Mouse (Mus musculus): Measurements from ENCODE around the gene Mrap. TPM values are rescaled to one million over a fixed set of nuclear protein-coding genes. Genes with fewer than 3 reads are reported as not detected.
A peak's percentile ranks its signal among the peaks of the same experiment; 100 is the strongest.

Gene Mrap
- polyA plus RNA-seq, 1 experiment from 2014 or later, result 0.17 TPM

DNA sequence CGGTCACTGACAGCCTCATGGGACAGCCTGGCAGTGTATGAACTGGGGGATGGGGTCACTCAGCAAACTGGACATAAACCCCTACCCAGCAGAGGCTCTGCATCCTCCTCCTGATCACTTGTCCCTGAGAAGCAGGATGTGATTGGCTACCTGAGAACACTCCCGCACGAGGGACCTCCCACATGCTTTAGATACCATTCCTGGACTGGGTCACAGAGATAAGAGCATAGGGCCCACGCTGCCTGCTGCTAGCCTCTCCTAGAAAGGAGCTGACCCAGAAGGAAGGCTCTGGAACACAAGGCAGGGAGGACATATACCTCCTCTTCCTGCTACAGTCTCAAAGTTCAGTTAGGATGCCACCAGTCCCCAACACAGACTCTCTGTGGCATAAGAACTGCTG is 22.5 kb downstream of the Mrap start:
- H3K9me3 ChIP-seq, result no peaks in the 10 kb centered on the region
- no peaks in the 10 kb centered on the region for H3K4me1 ChIP-seq
- H3K4me3 ChIP-seq, result no peak overlapping the region
- H3K36me3 ChIP-seq, result peaks cover 75% of the 10 kb centered on the region
- WGBS, result 69% methylated on average over 4 of the region's 4 CpGs
- H3K27ac ChIP-seq, result no peak overlapping the region
- H3K9ac ChIP-seq, result no peak overlapping the region
- no peaks in the 10 kb centered on the region for H3K27me3 ChIP-seq
- H3K4me2 ChIP-seq (replicated peaks), result no peak overlapping the region
- ATAC-seq (ENCODE audit: insufficient number of reproducible peaks, insufficient read depth, low FRiP score, low TSS enrichment), result no peak

DNA sequence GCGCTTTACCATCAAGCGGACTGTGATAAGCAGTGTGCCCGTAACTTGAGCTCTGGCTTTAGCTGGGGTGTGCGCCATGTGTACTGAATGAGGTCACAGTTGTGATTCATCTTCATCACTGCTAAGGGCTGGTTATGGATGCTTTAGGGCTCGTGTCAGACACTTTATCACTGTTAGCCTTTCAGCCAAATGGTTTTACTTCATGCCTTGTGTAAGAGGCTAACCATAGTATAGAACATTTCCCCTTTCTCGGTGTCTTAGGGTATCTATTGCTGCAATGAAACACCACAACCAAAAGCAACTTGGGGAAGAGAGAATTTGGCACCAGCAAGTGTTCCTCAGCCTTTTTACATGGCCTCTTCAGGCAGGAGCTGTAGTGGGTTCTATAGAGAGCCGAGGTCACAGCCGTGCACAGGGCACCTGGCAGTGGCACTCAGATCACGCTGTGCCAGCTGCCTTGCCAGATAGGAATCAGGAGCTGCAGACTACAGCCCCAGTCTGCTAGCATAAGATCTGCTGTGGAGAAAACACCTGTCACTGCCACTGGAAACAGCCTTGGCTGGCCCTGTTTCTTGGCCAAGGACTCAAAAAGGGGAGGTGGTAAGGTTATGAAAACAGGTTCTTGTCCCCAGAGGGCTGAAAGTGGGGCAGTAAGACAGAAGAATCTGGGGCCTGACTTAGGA is 27.3 kb downstream of the Mrap start:
- Histone ChIP-seq H3K9me3 (no peaks in the 10 kb centered on the region), H3K4me1 (no peaks in the 10 kb centered on the region), H3K9ac (no peak overlapping the region), H3K27ac (no peak overlapping the region), H3K4me2 (replicated peaks) (no peak overlapping the region), H3K36me3 (peaks cover 79% of the 10 kb centered on the region), H3K4me3 (no peak overlapping the region), H3K27me3 (no peaks in the 10 kb centered on the region)
- no peak for ATAC-seq (ENCODE audit: insufficient number of reproducible peaks, insufficient read depth, low FRiP score, low TSS enrichment)
- 88% methylated on average over 9 of the region's 9 CpGs for WGBS

DNA sequence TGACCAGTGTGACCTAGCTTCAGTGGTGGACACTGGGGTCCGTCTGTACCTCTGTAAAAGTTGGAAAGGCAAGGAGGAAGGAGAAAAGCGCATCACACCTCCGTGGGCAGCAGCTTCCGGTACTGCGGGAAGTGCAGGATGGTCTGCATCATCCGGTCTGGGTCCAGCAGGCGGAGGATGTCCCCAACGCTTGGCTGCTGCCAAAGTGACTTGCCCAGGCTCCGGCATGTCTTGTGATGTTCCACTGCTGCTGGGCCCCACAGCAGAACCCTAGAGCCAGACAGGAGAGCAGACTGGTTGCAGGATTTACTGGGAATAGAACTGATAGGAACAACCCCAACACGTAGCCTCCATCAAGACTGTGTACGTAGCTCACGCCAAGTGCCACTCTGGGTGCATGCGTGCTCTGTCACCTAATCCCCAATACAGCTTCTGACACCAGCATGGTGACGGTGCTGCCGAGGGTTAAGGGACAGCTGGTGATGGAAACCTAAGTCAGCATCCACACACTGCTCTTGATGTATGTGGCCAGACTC is 29.0 kb downstream of the Mrap start:
- ATAC-seq (ENCODE audit: insufficient number of reproducible peaks, insufficient read depth, low FRiP score, low TSS enrichment), result no peak
- Histone ChIP-seq H3K27ac (no peak overlapping the region), H3K4me2 (replicated peaks) (no peak overlapping the region), H3K9me3 (no peaks in the 10 kb centered on the region), H3K4me3 (no peak overlapping the region), H3K27me3 (no peaks in the 10 kb centered on the region), H3K9ac (no peak overlapping the region), H3K36me3 (peaks cover 74% of the 10 kb centered on the region), H3K4me1 (no peaks in the 10 kb centered on the region)
- 96% methylated on average over 15 of the region's 15 CpGs for WGBS

DNA sequence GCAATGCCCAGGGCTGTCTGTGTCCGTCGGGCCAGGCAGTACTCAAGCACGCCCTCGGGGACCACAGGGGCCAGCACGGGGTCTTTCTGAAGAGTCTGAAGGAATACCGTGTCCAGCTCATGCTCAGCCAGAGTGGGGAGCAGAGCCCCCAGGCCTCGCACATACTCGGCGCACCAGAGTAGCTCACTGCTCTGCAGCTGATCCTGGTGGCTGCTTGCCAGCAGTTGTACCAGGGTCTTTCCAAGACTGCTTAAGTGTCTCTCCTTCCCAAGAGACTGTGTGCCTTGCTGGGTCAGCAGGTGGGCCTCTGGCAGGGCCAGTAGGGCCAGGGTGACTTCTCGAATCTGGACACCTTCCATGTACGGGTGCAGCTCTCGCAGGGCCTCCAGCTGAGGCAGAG is 36.2 kb downstream of the Mrap start:
- no peak overlapping the region for H3K4me3 ChIP-seq
- H3K36me3 ChIP-seq, result peaks cover 74% of the 10 kb centered on the region
- H3K27me3 ChIP-seq, result no peaks in the 10 kb centered on the region
- H3K27ac ChIP-seq, result no peak overlapping the region
- H3K9me3 ChIP-seq, result no peaks in the 10 kb centered on the region
- no peak overlapping the region for H3K4me2 ChIP-seq (replicated peaks)
- 87% methylated on average over 12 of the region's 12 CpGs for WGBS
- H3K9ac ChIP-seq, result no peak overlapping the region
- ATAC-seq (ENCODE audit: insufficient number of reproducible peaks, insufficient read depth, low FRiP score, low TSS enrichment), result no peak
- no peaks in the 10 kb centered on the region for H3K4me1 ChIP-seq

DNA sequence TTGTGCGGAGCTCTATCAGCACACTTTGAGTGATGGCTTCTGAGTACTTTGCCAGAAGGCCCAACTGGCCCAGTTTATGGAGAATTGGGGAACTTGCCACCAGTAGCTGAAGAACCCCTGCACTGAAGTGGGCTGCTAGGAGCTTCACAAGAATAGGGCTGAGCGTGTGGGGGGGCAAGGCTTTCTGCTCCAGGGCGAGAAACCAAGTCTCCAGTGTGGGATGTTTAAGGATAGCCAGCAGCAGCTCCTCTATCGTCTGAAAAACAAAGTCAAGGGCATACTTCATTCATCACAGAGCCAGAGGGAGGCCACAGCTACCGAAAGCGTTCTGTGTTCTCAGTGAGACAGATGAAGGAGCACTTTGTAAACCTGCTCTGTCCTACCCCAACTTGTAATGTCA is 36.6 kb downstream of the Mrap start:
- Histone ChIP-seq H3K4me2 (replicated peaks) (no peak overlapping the region), H3K27ac (no peak overlapping the region), H3K27me3 (no peaks in the 10 kb centered on the region), H3K4me3 (no peak overlapping the region), H3K9me3 (no peaks in the 10 kb centered on the region), H3K4me1 (no peaks in the 10 kb centered on the region), H3K36me3 (peaks cover 74% of the 10 kb centered on the region), H3K9ac (no peak overlapping the region)
- 92% methylated on average over 6 of the region's 6 CpGs for WGBS
- no peak for ATAC-seq (ENCODE audit: insufficient number of reproducible peaks, insufficient read depth, low FRiP score, low TSS enrichment)

DNA sequence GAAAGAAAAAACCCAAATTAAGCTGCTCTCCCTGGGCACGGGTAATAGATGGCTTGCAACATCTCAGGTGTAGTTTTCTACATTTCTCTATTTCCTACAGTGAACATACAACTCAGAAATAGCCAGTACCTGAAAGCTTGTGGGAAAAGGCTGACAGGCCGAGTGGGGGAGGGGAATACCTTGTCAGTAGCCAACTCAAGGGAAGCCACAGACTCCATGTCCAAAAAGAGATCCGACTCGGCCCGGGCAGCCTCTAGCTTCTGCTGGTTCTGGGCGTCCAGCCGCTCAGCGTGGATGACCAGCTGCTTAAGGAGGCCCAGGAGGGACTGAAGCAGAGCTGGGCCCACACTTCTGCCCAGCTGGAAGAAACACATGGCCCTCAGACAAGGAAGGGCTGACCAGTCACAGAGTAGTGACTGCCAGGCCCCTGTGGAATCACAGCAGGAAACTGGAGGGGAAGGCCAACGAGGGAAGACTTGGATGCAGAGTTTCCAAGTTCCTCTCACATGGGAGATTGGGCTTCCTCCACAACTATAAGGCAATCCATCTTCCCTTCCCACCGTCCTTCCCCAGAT is 38.0 kb downstream of the Mrap start:
- H3K4me3 ChIP-seq, result no peak overlapping the region
- H3K4me1 ChIP-seq, result no peaks in the 10 kb centered on the region
- ATAC-seq (ENCODE audit: insufficient number of reproducible peaks, insufficient read depth, low FRiP score, low TSS enrichment), result no peak
- peaks cover 83% of the 10 kb centered on the region for H3K36me3 ChIP-seq
- H3K9ac ChIP-seq, result no peak overlapping the region
- H3K27me3 ChIP-seq, result no peaks in the 10 kb centered on the region
- no peak overlapping the region for H3K27ac ChIP-seq
- no peaks in the 10 kb centered on the region for H3K9me3 ChIP-seq
- 79% methylated on average over 10 of the region's 10 CpGs for WGBS
- no peak overlapping the region for H3K4me2 ChIP-seq (replicated peaks)

DNA sequence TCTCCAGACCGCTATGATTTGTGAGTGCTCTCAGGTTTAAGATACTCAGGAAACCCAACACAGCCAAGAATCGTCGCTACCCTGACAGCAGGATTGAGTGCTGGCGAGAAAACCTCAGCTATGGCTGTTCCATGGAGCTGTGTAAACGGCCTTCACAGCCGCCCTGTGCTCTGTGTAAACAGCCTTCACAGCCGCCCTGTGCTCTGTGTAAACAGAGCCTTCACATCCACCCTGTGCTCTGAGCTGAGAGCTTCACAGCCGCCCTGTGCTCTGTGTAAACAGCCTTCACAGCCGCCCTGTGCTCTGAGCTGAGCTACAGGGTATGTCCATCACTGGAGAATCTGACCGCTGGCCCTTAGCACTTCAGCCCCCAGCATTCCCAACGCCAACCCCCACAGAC is 41.8 kb downstream of the Mrap start:
- H3K36me3 ChIP-seq, result peaks cover 80% of the 10 kb centered on the region
- H3K4me1 ChIP-seq, result no peaks in the 10 kb centered on the region
- 67% methylated on average over 11 of the region's 11 CpGs for WGBS
- ATAC-seq (ENCODE audit: insufficient number of reproducible peaks, insufficient read depth, low FRiP score, low TSS enrichment), result no peak
- no peaks in the 10 kb centered on the region for H3K9me3 ChIP-seq
- H3K9ac ChIP-seq, result no peak overlapping the region
- no peak overlapping the region for H3K4me2 ChIP-seq (replicated peaks)
- H3K27me3 ChIP-seq, result no peaks in the 10 kb centered on the region
- no peak overlapping the region for H3K4me3 ChIP-seq
- H3K27ac ChIP-seq, result 0 out of 2 replicates have a peak overlapping the region, but pooled peaks have one; percentile 25

DNA sequence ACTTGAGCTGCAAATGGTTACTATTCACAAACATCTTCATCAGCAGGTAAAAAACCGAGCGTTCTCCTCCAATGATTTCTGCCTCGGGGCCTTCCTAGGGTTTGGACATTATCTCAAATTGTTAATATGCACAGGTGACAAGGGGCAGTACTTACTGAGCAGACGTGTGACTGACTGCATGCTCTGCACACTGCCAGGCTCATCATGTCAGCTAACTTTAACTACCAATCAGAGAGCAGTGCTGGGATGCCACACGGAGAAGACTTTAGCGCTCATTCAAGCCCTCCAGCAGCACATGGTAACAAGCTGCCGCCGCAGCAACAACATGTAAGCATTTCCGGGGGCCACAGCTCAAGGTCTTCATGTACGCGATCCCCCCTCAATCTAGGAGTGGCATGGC is 45.3 kb downstream of the Mrap start:
- Histone ChIP-seq H3K9ac (no peak overlapping the region), H3K36me3 (peaks cover 94% of the 10 kb centered on the region), H3K9me3 (no peaks in the 10 kb centered on the region), H3K27ac (no peak overlapping the region), H3K4me3 (no peak overlapping the region), H3K27me3 (no peaks in the 10 kb centered on the region), H3K4me2 (replicated peaks) (no peak overlapping the region), H3K4me1 (no peaks in the 10 kb centered on the region)
- 85% methylated on average over 11 of the region's 11 CpGs for WGBS
- ATAC-seq (ENCODE audit: insufficient number of reproducible peaks, insufficient read depth, low FRiP score, low TSS enrichment), result no peak

DNA sequence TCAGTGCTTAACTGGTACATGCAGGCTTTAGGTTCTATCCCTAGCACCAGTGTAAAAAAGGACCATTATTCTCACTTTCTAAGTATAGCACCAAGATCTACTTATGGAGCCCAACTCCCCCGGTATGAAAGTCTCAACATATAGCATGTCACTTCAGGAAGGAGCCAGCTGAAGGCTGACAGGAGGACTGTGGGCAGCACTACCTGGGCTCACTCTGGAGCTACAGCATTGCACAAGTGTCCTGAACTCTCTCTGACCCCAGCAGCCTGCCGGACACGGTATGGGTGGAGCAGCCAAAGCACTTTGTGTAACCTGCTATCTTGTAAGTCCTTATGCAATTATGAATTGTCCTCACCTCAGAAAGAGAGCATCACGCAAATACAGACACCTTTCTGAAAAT is 47.2 kb downstream of the Mrap start:
- Histone ChIP-seq H3K4me1 (no peaks in the 10 kb centered on the region), H3K27me3 (no peaks in the 10 kb centered on the region), H3K9ac (no peak overlapping the region), H3K36me3 (peaks cover 94% of the 10 kb centered on the region), H3K27ac (no peak overlapping the region), H3K9me3 (no peaks in the 10 kb centered on the region), H3K4me2 (replicated peaks) (no peak overlapping the region), H3K4me3 (no peak overlapping the region)
- no peak for ATAC-seq (ENCODE audit: insufficient number of reproducible peaks, insufficient read depth, low FRiP score, low TSS enrichment)
- WGBS, result 86% methylated on average over 4 of the region's 4 CpGs

DNA sequence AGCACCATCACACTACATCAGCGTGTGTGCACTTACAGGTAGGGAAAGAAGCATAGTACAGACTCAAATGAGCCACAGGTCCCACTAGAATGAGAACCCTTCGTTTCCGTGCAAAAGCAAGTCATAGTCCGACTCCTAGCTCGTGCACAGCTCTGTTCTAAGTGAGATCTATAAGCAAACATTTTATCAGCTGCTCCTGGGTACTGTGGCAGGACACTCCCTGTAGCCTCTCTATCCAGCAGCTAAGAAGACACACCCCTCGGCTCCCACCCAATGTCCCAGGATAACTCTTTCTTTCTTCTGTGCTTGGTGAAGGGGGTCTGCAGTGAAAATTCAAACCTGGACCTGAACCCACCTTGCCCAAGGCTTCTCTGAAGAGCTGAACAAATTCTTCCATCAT is 50.6 kb downstream of the Mrap start:
- H3K36me3 ChIP-seq, result peaks cover 96% of the 10 kb centered on the region

DNA sequence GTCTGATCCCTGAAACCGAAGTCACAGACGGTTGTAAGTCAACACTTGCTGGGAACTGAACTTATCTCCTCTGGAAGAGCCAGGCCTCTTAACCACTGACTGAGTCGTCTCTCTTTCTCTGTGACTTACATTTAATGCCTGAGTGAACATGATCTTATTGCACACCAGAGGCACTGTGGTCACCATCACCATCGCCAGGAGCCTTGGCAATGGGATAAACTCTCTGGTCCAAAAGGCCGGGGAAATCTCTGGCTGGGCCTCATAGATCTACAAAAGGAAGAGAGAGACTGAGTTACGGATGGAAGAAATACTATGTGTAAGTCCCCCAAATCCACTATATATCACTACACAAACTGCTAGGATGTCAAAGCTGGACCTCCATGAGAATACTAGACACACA is 52.9 kb downstream of the Mrap start:
- H3K4me1 ChIP-seq, result no peaks in the 10 kb centered on the region
- no peak overlapping the region for H3K27ac ChIP-seq
- no peak overlapping the region for H3K4me2 ChIP-seq (replicated peaks)
- H3K9ac ChIP-seq, result no peak overlapping the region
- H3K36me3 ChIP-seq, result peaks cover 88% of the 10 kb centered on the region
- H3K4me3 ChIP-seq, result no peak overlapping the region
- WGBS, result 93% methylated on average over 6 of the region's 6 CpGs
- H3K9me3 ChIP-seq, result no peaks in the 10 kb centered on the region
- H3K27me3 ChIP-seq, result no peaks in the 10 kb centered on the region
- ATAC-seq (ENCODE audit: insufficient number of reproducible peaks, insufficient read depth, low FRiP score, low TSS enrichment), result no peak

More for the DNA sequence above, 50.6 kb downstream of the Mrap start:
- Histone ChIP-seq H3K4me2 (replicated peaks) (no peak overlapping the region), H3K4me1 (no peaks in the 10 kb centered on the region), H3K4me3 (no peak overlapping the region), H3K9ac (no peak overlapping the region), H3K27me3 (no peaks in the 10 kb centered on the region), H3K27ac (no peak overlapping the region), H3K9me3 (no peaks in the 10 kb centered on the region)
- ATAC-seq (ENCODE audit: insufficient number of reproducible peaks, insufficient read depth, low FRiP score, low TSS enrichment), result no peak
- WGBS, result 91% methylated on average over 6 of the region's 6 CpGs

DNA sequence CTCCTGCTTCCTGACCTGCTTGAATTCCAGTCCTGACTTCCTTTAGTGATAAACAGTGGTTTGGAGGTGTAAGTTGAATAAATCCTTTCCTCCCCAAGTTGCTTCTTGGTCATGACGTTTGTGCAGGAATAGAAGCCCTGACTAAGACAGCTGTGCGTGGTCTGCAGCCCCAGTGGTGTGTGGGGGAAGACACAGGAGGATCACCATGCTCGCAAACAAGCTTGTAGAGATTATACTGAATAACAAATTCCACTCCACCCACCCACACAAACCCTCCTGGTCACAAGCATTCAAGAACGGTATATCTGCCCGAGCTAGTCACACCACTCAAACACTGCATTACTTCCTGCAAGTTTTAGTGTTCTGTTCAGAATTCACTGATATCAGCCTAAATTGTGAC is 54.1 kb downstream of the Mrap start:
- WGBS, result 81% methylated on average over 5 of the region's 5 CpGs
- no peak overlapping the region for H3K4me3 ChIP-seq
- no peaks in the 10 kb centered on the region for H3K9me3 ChIP-seq
- no peak for ATAC-seq (ENCODE audit: insufficient number of reproducible peaks, insufficient read depth, low FRiP score, low TSS enrichment)
- H3K27me3 ChIP-seq, result no peaks in the 10 kb centered on the region
- H3K27ac ChIP-seq, result no peak overlapping the region
- H3K9ac ChIP-seq, result no peak overlapping the region
- no peaks in the 10 kb centered on the region for H3K4me1 ChIP-seq
- H3K36me3 ChIP-seq, result peaks cover 84% of the 10 kb centered on the region
- H3K4me2 ChIP-seq (replicated peaks), result no peak overlapping the region
